Mouse (Mus musculus): Measurements from ENCODE around the gene Ctnnbip1. TPM values are rescaled to one million over a fixed set of nuclear protein-coding genes. Genes with fewer than 3 reads are reported as not detected.

The Ctnnbip1 gene
- polyA plus RNA-seq, 1 experiment = 0.18 TPM

DNA sequence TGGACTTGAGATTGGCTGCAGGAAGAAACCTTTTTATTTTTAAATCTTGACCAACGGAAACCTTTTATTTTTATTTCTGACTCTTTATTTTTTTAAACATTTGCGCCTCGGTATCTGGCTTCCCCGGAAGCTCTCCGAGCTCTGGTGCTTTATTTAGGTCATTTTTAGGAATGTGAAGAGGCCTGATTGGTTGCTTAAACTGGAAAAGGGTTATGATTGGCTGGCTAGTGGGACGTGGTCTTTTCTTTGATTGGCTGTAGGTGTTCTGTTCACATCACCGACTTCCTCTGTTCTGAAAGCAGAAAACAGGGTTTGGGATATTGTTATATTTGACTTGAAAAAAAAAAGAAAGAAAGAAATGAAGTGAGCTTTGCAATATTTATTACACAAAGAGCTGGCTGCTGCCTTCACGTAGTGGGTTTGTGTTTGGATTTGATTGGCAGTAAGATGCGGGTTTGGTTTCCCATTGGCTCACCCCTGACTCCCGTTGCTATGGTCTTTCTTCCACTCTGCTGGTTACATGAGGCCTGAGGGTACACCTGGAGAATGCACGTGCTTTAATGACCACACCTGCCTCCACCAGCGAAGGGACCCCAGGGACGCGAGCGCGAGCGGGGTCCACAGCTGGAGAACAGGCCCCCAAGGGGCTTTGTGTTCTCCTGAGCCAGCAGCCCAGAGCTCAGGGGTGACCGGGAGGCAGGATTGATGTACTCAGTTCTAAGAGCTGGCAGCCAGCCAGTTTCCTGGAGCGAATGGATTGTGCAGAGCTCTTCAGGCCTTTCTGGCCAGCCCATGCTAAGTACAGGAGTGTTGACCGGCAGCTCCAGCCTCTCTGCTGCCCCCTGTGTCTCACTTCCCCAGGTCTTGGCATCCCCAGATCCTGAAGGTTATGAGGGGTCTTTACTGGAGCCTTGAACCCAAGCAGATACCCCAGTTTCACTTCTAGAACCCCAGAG lies 46.7 kb downstream of the Ctnnbip1 start:
- H3K36me3 ChIP-seq (ENCODE audit: control insufficient read depth) = no peaks in the 10 kb centered on the region
- H3K27me3 ChIP-seq (ENCODE audit: control insufficient read depth) = no peaks in the 10 kb centered on the region
- peaks cover 12% of the 10 kb centered on the region for H3K4me1 ChIP-seq (ENCODE audit: control insufficient read depth)
- TF ChIP-seq TAL1 (IDR thresholded peaks at IDR 0.05; ENCODE audit: low read length) (no peak), GATA1 (IDR thresholded peaks at IDR 0.05; ENCODE audit: low read length) (no peak)
- no peak overlapping the region for H3K4me3 ChIP-seq (replicated peaks)
- H3K9me3 ChIP-seq (ENCODE audit: control insufficient read depth, low read length) = no peaks in the 10 kb centered on the region

DNA sequence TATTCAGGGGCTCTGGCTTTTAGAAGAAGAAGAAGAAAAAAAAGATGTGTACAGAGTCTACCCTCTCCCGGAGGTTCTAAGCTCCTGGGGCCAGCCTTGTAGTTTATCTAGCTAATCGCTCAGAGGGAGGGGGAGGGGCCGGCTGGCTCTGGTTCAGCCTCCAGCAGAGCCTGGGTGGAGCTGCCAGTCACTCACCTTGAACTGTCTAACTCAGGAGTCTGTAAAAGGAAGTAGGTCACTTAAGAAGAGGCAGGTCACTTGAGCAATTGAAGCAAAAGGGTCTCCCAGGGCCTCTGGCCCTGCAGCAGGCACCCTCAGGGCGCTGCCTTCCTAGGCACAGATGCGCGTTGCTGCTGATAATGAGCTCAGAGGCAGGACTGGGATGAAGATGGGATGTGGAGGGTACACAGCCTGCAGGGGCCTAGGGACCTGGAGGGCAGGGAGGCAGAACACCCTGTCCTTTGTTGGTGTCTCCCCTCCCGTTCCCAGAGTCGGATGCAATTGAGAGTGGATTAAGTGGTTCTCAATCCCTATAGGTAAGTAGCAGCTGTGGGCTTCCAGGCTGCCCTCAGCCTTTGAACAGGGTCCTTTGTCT lies 49.5 kb downstream of the Ctnnbip1 start:
- Histone ChIP-seq H3K4me3 (replicated peaks) (no peak overlapping the region), H3K27me3 (ENCODE audit: control insufficient read depth) (peaks cover 4% of the 10 kb centered on the region), H3K9me3 (ENCODE audit: control insufficient read depth, low read length) (no peaks in the 10 kb centered on the region), H3K36me3 (ENCODE audit: control insufficient read depth) (no peaks in the 10 kb centered on the region), H3K4me1 (ENCODE audit: control insufficient read depth) (peaks cover 12% of the 10 kb centered on the region)
- no peak for TF ChIP-seq TAL1 (IDR thresholded peaks at IDR 0.05; ENCODE audit: low read length)
- no peak for TF ChIP-seq GATA1 (IDR thresholded peaks at IDR 0.05; ENCODE audit: low read length)

DNA sequence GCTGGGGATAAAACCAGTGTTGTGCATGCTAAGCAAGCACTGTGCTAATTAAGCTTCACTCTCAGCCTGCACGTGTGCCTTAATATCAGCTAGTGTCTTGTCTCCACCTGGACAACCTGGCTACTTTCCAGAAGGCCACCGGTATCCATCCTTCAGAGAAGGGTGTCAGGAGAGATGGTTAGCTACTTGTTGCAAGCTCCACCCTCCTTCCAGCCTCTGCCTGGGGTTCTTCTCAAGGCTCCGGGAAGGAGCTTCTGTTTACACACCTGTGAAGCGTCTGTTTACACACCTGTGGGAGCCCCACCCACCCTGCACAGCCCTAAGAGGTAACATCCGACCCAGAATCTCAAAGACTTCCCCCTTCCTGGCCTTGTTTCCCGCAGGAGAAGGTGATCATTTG lies 50.6 kb downstream of the Ctnnbip1 start:
- TF ChIP-seq TAL1 (IDR thresholded peaks at IDR 0.05; ENCODE audit: low read length) = no peak
- TF ChIP-seq GATA1 (IDR thresholded peaks at IDR 0.05; ENCODE audit: low read length) = no peak
- no peaks in the 10 kb centered on the region for H3K9me3 ChIP-seq (ENCODE audit: control insufficient read depth, low read length)
- no peak overlapping the region for H3K4me3 ChIP-seq (replicated peaks)
- peaks cover 12% of the 10 kb centered on the region for H3K4me1 ChIP-seq (ENCODE audit: control insufficient read depth)
- no peaks in the 10 kb centered on the region for H3K36me3 ChIP-seq (ENCODE audit: control insufficient read depth)
- H3K27me3 ChIP-seq (ENCODE audit: control insufficient read depth) = peaks cover 7% of the 10 kb centered on the region

DNA sequence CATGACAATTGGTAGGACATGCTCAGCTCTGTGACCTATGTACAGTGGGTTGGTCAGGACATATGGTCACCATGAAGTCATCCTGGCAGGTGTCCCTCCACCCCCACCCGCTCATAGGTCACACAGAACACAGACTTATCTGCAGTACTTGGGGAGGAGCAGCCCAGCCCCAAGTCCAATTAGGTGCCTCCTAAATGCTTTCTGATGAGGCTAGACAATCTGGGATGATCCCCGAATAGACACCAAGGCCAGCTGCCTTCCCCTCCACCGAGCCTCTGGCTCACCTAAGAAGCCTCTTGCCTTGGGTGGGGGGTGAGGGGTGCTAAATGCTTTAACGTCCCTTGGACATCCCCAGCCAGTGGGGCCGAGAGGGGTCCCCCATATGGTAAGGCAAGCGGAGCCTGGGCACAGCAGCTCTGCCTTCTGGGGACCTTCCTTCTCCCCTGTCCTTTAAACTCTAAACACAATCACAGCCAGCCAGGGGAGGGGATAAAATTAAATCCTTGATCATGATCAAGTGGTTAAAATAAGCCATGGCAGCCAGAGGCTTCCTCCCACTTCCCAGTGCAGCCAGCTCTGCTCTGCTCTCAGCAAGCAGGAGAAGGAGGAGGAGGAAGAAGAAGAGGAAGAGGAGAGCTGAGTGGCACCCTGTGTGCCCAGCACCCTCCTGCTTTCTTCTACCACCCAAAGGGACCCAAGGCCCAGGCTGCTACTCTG lies 51.9 kb downstream of the Ctnnbip1 start:
- Histone ChIP-seq H3K9me3 (ENCODE audit: control insufficient read depth, low read length) (no peaks in the 10 kb centered on the region), H3K4me3 (replicated peaks) (no peak overlapping the region), H3K36me3 (ENCODE audit: control insufficient read depth) (no peaks in the 10 kb centered on the region), H3K4me1 (ENCODE audit: control insufficient read depth) (peaks cover 12% of the 10 kb centered on the region), H3K27me3 (ENCODE audit: control insufficient read depth) (peaks cover 7% of the 10 kb centered on the region)
- TF ChIP-seq GATA1 (IDR thresholded peaks at IDR 0.05; ENCODE audit: low read length) = no peak
- TF ChIP-seq TAL1 (IDR thresholded peaks at IDR 0.05; ENCODE audit: low read length) = no peak

DNA sequence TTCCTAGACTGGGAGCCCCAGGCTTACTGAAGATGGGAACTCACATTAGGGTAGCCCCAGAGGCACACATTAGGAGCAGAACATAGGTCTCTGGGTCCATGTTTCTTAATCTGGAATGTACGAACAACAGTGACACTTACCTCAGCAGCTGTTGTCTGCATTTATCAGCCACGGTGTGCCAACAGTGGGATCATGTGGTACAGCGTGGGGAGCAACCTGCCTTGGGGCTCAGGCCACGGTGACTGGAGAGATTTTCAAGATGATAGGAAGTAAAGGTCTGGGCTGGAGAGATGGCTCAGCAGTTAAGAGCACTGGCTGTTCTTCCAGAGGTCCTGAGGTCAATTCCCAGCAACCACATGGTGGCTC lies 52.4 kb downstream of the Ctnnbip1 start:
- peaks cover 7% of the 10 kb centered on the region for H3K27me3 ChIP-seq (ENCODE audit: control insufficient read depth)
- no peaks in the 10 kb centered on the region for H3K36me3 ChIP-seq (ENCODE audit: control insufficient read depth)
- peaks cover 12% of the 10 kb centered on the region for H3K4me1 ChIP-seq (ENCODE audit: control insufficient read depth)
- H3K9me3 ChIP-seq (ENCODE audit: control insufficient read depth, low read length) = no peaks in the 10 kb centered on the region
- no peak overlapping the region for H3K4me3 ChIP-seq (replicated peaks)
- TF ChIP-seq TAL1 (IDR thresholded peaks at IDR 0.05; ENCODE audit: low read length) (no peak), GATA1 (IDR thresholded peaks at IDR 0.05; ENCODE audit: low read length) (no peak)

DNA sequence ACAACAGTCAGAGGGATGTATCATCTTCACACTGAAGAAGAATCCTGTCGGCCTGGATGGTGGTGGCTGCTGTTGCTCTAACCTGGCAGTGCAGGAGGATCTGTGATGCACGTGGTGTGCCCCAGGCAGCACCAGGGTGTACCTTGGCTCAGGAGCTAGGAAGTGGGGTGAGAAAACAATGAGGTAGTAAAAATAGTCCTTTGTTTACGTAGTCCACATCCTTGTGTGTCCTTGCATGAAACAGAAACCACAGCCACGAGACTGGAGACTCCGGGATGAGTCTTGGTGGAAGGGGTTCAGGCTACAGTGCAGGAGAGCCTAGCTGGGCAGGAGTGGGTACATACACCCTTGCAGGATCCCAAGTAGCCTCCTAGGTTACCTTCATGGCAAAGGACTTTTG lies 53.2 kb downstream of the Ctnnbip1 start:
- Histone ChIP-seq H3K4me3 (replicated peaks) (no peak overlapping the region), H3K4me1 (ENCODE audit: control insufficient read depth) (peaks cover 12% of the 10 kb centered on the region), H3K36me3 (ENCODE audit: control insufficient read depth) (no peaks in the 10 kb centered on the region), H3K9me3 (ENCODE audit: control insufficient read depth, low read length) (no peaks in the 10 kb centered on the region), H3K27me3 (ENCODE audit: control insufficient read depth) (peaks cover 7% of the 10 kb centered on the region)
- TF ChIP-seq TAL1 (IDR thresholded peaks at IDR 0.05; ENCODE audit: low read length) (no peak), GATA1 (IDR thresholded peaks at IDR 0.05; ENCODE audit: low read length) (no peak)

DNA sequence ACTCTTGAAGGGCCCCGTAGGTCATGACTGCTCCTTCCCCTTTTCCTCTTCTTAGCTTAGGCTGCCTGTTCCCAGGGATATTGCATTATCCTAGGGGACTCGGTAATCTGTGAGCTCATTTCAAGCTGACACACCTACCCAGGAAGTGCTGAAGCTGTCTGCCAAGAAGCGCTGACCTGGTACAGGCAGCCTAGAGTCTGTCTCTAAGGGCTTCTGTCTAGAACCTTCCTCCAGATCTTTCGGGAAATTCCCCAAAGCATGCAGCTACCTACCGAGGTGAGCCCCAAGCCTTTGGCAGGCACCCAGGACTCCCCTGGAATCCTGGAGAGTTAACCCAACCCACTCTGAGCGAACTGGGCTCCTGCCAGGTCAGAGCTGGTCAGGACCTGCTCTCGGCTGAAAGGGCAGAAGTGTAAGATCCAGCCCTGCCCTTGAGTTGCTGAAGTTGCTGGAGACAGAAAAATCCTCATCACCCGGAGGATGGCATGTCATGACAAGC lies 53.7 kb downstream of the Ctnnbip1 start:
- Histone ChIP-seq H3K4me3 (replicated peaks) (no peak overlapping the region), H3K27me3 (ENCODE audit: control insufficient read depth) (peaks cover 7% of the 10 kb centered on the region), H3K36me3 (ENCODE audit: control insufficient read depth) (no peaks in the 10 kb centered on the region), H3K4me1 (ENCODE audit: control insufficient read depth) (peaks cover 12% of the 10 kb centered on the region), H3K9me3 (ENCODE audit: control insufficient read depth, low read length) (no peaks in the 10 kb centered on the region)
- TF ChIP-seq GATA1 (IDR thresholded peaks at IDR 0.05; ENCODE audit: low read length) (no peak), TAL1 (IDR thresholded peaks at IDR 0.05; ENCODE audit: low read length) (no peak)

DNA sequence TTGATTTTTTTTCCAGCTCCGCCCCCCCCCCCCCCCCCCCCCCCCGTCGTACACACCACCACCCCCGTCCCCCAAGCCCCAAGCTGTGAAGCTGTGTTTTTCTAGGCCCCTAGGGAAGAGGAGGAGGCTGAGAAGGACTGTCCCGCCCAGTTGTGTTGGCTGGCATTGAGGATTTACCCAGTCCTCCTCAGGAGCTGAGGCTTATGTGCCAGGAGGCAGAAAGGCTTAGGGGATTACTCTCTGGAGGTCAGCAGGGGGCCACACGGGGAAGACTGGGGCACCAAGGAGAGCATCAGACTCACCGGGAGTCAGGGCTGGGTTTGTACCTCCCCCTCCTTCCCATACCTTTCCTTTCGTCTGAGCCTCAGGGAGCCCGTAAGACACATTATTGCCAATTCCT lies 54.4 kb downstream of the Ctnnbip1 start:
- Histone ChIP-seq H3K36me3 (ENCODE audit: control insufficient read depth) (no peaks in the 10 kb centered on the region), H3K4me1 (ENCODE audit: control insufficient read depth) (peaks cover 10% of the 10 kb centered on the region), H3K4me3 (replicated peaks) (no peak overlapping the region), H3K27me3 (ENCODE audit: control insufficient read depth) (peaks cover 7% of the 10 kb centered on the region), H3K9me3 (ENCODE audit: control insufficient read depth, low read length) (no peaks in the 10 kb centered on the region)
- TF ChIP-seq TAL1 (IDR thresholded peaks at IDR 0.05; ENCODE audit: low read length) (no peak), GATA1 (IDR thresholded peaks at IDR 0.05; ENCODE audit: low read length) (no peak)

DNA sequence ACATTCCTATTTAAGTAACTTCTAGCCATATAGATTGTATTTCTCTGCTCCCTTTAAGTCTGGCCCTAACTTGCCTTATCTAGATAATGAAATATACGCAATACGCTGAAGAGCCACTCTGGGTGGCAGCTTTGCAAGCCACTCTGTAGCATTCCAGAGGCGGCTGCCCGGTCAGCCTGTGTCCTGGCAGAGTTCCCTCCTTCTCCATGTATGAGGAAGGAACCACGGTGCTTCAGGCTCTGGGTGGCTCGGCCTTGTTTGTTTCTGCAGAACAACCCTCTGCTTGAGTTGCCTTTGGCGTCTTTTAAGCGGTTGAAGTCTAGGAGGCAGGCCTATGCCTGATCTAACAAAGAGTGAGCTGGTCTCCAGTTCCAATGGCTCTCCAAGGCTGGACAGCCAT lies 54.8 kb downstream of the Ctnnbip1 start:
- no peak overlapping the region for H3K4me3 ChIP-seq (replicated peaks)
- TF ChIP-seq GATA1 (IDR thresholded peaks at IDR 0.05; ENCODE audit: low read length) (no peak), TAL1 (IDR thresholded peaks at IDR 0.05; ENCODE audit: low read length) (no peak)
- no peaks in the 10 kb centered on the region for H3K9me3 ChIP-seq (ENCODE audit: control insufficient read depth, low read length)
- H3K27me3 ChIP-seq (ENCODE audit: control insufficient read depth) = peaks cover 7% of the 10 kb centered on the region
- H3K36me3 ChIP-seq (ENCODE audit: control insufficient read depth) = no peaks in the 10 kb centered on the region
- H3K4me1 ChIP-seq (ENCODE audit: control insufficient read depth) = peaks cover 6% of the 10 kb centered on the region
